Mouse (Mus musculus): ENCODE measurements around the gene Mmgt2. TPM values are rescaled to one million over a fixed set of nuclear protein-coding genes. Genes with fewer than 3 reads are reported as not detected.

The Mmgt2 gene
- polyA plus RNA-seq, 1 experiment from 2014 or later: 27.4 TPM

GRCm38 (mm10) chr11:62710657-62711056 lies 62.2 kb downstream of the Mmgt2 start:
- ATAC-seq (ENCODE audit: low read depth): no peak
- Histone ChIP-seq H3K36me3 (ENCODE audit: control insufficient read depth, insufficient read depth, low read length) (peaks cover 31% of the 10 kb centered on the region), H3K4me3 (ENCODE audit: low read depth, low read length) (no peak overlapping the region), H3K4me1 (ENCODE audit: control insufficient read depth, insufficient read depth, low read length) (no peaks in the 10 kb centered on the region), H3K27ac (ENCODE audit: low read depth, low read length) (no peak overlapping the region), H3K27me3 (ENCODE audit: control insufficient read depth, insufficient read depth, low read length) (no peaks in the 10 kb centered on the region), H3K9ac (replicated peaks; ENCODE audit: low read depth, low read length) (no peak overlapping the region), H3K9me3 (ENCODE audit: control insufficient read depth, low read length) (no peaks in the 10 kb centered on the region), H3K4me2 (ENCODE audit: low read depth, low read length) (no peak overlapping the region)
- 95% methylated on average over 5 of the region's 5 CpGs for WGBS

Other genes with a start within 250 kb of the Mmgt2 start
- 10.1 and 10.4 TPM in 2 replicates for gene Pigl, start 190.2 kb upstream of the Mmgt2 start, polyA plus RNA-seq (2014; fragmentation: Nextera tagmentation; extraction: Ambion mirVana)
- gene Ncor1, start 190.1 kb upstream of the Mmgt2 start, polyA plus RNA-seq (2014; fragmentation: Nextera tagmentation; extraction: Ambion mirVana): 203 and 219 TPM in 2 replicates
- 56.3 and 73.1 TPM in 2 replicates for gene Cenpv, start 109.4 kb upstream of the Mmgt2 start, polyA plus RNA-seq (2014; fragmentation: Nextera tagmentation; extraction: Ambion mirVana)
- 4,516 and 4,600 TPM in 2 replicates for gene Ubb, start 97.5 kb upstream of the Mmgt2 start, polyA plus RNA-seq (2014; fragmentation: Nextera tagmentation; extraction: Ambion mirVana)
- gene Trpv2, start 74.2 kb upstream of the Mmgt2 start, polyA plus RNA-seq (2014; fragmentation: Nextera tagmentation; extraction: Ambion mirVana): 25.1 and 25.8 TPM in 2 replicates
- gene Lrrc75a, start 141 bp upstream of the Mmgt2 start, polyA plus RNA-seq (2014; fragmentation: Nextera tagmentation; extraction: Ambion mirVana): 10.1 and 10.5 TPM in 2 replicates
- gene Zfp287, start 83.2 kb downstream of the Mmgt2 start, polyA plus RNA-seq (2014; fragmentation: Nextera tagmentation; extraction: Ambion mirVana): 24.7 and 25.3 TPM in 2 replicates
- gene Gm10428, start 104.4 kb downstream of the Mmgt2 start, polyA plus RNA-seq (2014; fragmentation: Nextera tagmentation; extraction: Ambion mirVana): not detected in 2 replicates
- gene Zfp286, start 140.8 kb downstream of the Mmgt2 start, polyA plus RNA-seq (2014; fragmentation: Nextera tagmentation; extraction: Ambion mirVana): 30.8 and 33.8 TPM in 2 replicates
- gene Trim16, start 171.6 kb downstream of the Mmgt2 start, polyA plus RNA-seq (2014; fragmentation: Nextera tagmentation; extraction: Ambion mirVana): 9.5 and 10.1 TPM in 2 replicates
- gene Fbxw10, start 198.4 kb downstream of the Mmgt2 start, polyA plus RNA-seq (2014; fragmentation: Nextera tagmentation; extraction: Ambion mirVana): 0.16 and 0.19 TPM in 2 replicates
- 45.3 and 45.6 TPM in 2 replicates for gene Tvp23b, start 230.8 kb downstream of the Mmgt2 start, polyA plus RNA-seq (2014; fragmentation: Nextera tagmentation; extraction: Ambion mirVana)